In genomic region chr14:121919752-121920151, GRCm38 (mm10) we compare ENCODE assay signal across 11 mouse cellular contexts. TPM values are rescaled to one million over a fixed set of nuclear protein-coding genes. Genes with fewer than 3 reads are reported as not detected.
DNase-seq lines count a peak whose midpoint lies in the region; ATAC-seq and TF ChIP-seq lines count a peak whose summit lies in the region.
"Had no signal": no experiment of that assay in that cellular context is flagged by ENCODE, and none has a peak within 500 bp of the region (broad histone marks: within the 10 kb centered on the region; RNA-seq: fewer than 3 reads in every experiment).

No protein-coding gene starts in this region.

- H3K9ac ChIP-seq in forebrain, embryonic 14.5 days (ENCODE audit: low read length) = no peak overlapping the region
- H3K9ac ChIP-seq in forebrain, embryonic 11.5 days (ENCODE audit: low read length) = no peak overlapping the region
- no peak overlapping the region for H3K9ac ChIP-seq in midbrain, postnatal 0 days (replicated peaks; ENCODE audit: low read length, poor library complexity, severe bottlenecking)
- H3K9ac ChIP-seq in midbrain, embryonic 13.5 days (replicated peaks) = no peak overlapping the region

- H3K27me3 ChIP-seq in forebrain, embryonic 14.5 days (replicated peaks; ENCODE audit: control insufficient read depth, insufficient read depth, low read length) = no peaks in the 10 kb centered on the region
- no peaks in the 10 kb centered on the region for H3K27me3 ChIP-seq in forebrain, embryonic 11.5 days (ENCODE audit: control insufficient read depth, insufficient read depth, low read length)
- no peaks in the 10 kb centered on the region for H3K27me3 ChIP-seq in midbrain, postnatal 0 days (ENCODE audit: insufficient read depth, low read length)
- H3K27me3 ChIP-seq in midbrain, embryonic 13.5 days = no peaks in the 10 kb centered on the region
- H3K27me3 ChIP-seq: megakaryocyte, embryonic 14.5 days had no signal

- H3K36me3 ChIP-seq in forebrain, embryonic 14.5 days (ENCODE audit: control insufficient read depth, insufficient read depth, low read length) = peaks cover 15% of the 10 kb centered on the region; the same call in 1 of the 2 replicates
- H3K36me3 ChIP-seq in forebrain, embryonic 11.5 days (ENCODE audit: control insufficient read depth, insufficient read depth, low read length) = no peaks in the 10 kb centered on the region
- H3K36me3 ChIP-seq in midbrain, postnatal 0 days (ENCODE audit: insufficient read depth, low read length) = peaks cover 10% of the 10 kb centered on the region
- H3K36me3 ChIP-seq in midbrain, embryonic 13.5 days = peaks cover 22% of the 10 kb centered on the region

- no peaks in the 10 kb centered on the region for H3K9me3 ChIP-seq in forebrain, embryonic 14.5 days (replicated peaks; ENCODE audit: control insufficient read depth, low read length)
- no peaks in the 10 kb centered on the region for H3K9me3 ChIP-seq in forebrain, embryonic 11.5 days (ENCODE audit: control insufficient read depth, low read length)
- H3K9me3 ChIP-seq in midbrain, postnatal 0 days (ENCODE audit: low read length) = no peaks in the 10 kb centered on the region
- no peaks in the 10 kb centered on the region for H3K9me3 ChIP-seq in midbrain, embryonic 13.5 days
- H3K9me3 ChIP-seq: forebrain, embryonic 10.5 days; megakaryocyte, embryonic 14.5 days had no signal

- H3K4me2 ChIP-seq in forebrain, embryonic 14.5 days (ENCODE audit: low read length) = no peak overlapping the region
- H3K4me2 ChIP-seq in forebrain, embryonic 11.5 days (ENCODE audit: low read depth, low read length, severe bottlenecking) = no peak overlapping the region
- no peak overlapping the region for H3K4me2 ChIP-seq in midbrain, postnatal 0 days (ENCODE audit: low read depth, low read length, poor library complexity, severe bottlenecking)
- H3K4me2 ChIP-seq in midbrain, embryonic 13.5 days (replicated peaks) = no peak overlapping the region

- WGBS in forebrain, embryonic 14.5 days = 40% methylated on average over 3 of the region's 3 CpGs
- WGBS in forebrain, embryonic 11.5 days = 44% methylated on average over 3 of the region's 3 CpGs
- 31% methylated on average over 3 of the region's 3 CpGs for WGBS in midbrain, postnatal 0 days
- 41% methylated on average over 3 of the region's 3 CpGs for WGBS in midbrain, embryonic 13.5 days

- no peak for ATAC-seq in forebrain, embryonic 14.5 days
- ATAC-seq in forebrain, embryonic 11.5 days (replicated peaks; ENCODE audit: low FRiP score) = no peak
- no peak for ATAC-seq in midbrain, postnatal 0 days (ENCODE audit: low FRiP score)
- ATAC-seq in midbrain, embryonic 13.5 days = no peak

- no peaks in the 10 kb centered on the region for H3K4me1 ChIP-seq in forebrain, embryonic 14.5 days (ENCODE audit: control insufficient read depth, insufficient read depth, low read length)
- H3K4me1 ChIP-seq in forebrain, embryonic 11.5 days (replicated peaks; ENCODE audit: control insufficient read depth, insufficient read depth, low read length) = no peaks in the 10 kb centered on the region
- no peaks in the 10 kb centered on the region for H3K4me1 ChIP-seq in midbrain, postnatal 0 days (ENCODE audit: insufficient read depth, low read length)
- 0 out of 2 replicates have a peak, but pooled peaks cover 3% of the 10 kb centered on the region for H3K4me1 ChIP-seq in midbrain, embryonic 13.5 days (replicated peaks)
- H3K4me1 ChIP-seq: forebrain, embryonic 10.5 days had no signal

- TF ChIP-seq CTCF in midbrain, postnatal 0 days (IDR thresholded peaks at IDR 0.05) = peak; percentile 76

- DNase-seq in forebrain, embryonic 14.5 days (ENCODE audit: low spot score) = peak; percentile 45
- no peak for DNase-seq in forebrain, embryonic 11.5 days (ENCODE audit: low spot score)
- peak; percentile 53 for DNase-seq in midbrain, postnatal 0 days (ENCODE audit: low spot score)
- peak; percentile 70 for DNase-seq in brain, adult 2 months (ENCODE audit: low read depth, low spot score)
- peak; percentile 23 for DNase-seq in retina, embryonic 14.5 days (ENCODE audit: low spot score)
- no peak for DNase-seq in urinary bladder, postnatal 4 days (ENCODE audit: low spot score in 2 of 2)
- no peak for DNase-seq in gastrocnemius, postnatal 4 days (ENCODE audit: low spot score in 2 of 2)
- DNase-seq: kidney, adult 8-10 months had no signal

- no peak overlapping the region for H3K27ac ChIP-seq in forebrain, embryonic 14.5 days (ENCODE audit: low read depth, low read length)
- H3K27ac ChIP-seq in forebrain, embryonic 11.5 days (ENCODE audit: low read depth, low read length) = no peak overlapping the region
- H3K27ac ChIP-seq in midbrain, postnatal 0 days (ENCODE audit: low read depth, low read length) = no peak overlapping the region
- H3K27ac ChIP-seq in midbrain, embryonic 13.5 days = no peak overlapping the region
- H3K27ac ChIP-seq: forebrain, embryonic 10.5 days had no signal

- no peak overlapping the region for H3K4me3 ChIP-seq in forebrain, embryonic 14.5 days (ENCODE audit: low read depth, low read length)
- no peak overlapping the region for H3K4me3 ChIP-seq in forebrain, embryonic 11.5 days (ENCODE audit: low read depth, low read length)
- no peak overlapping the region for H3K4me3 ChIP-seq in midbrain, postnatal 0 days (ENCODE audit: low read depth, low read length)
- no peak overlapping the region for H3K4me3 ChIP-seq in midbrain, embryonic 13.5 days (replicated peaks)
- H3K4me3 ChIP-seq: forebrain, embryonic 10.5 days; megakaryocyte, embryonic 14.5 days had no signal

RNA-seq across cellular contexts. Expression of gene Gpr18, which starts 4.2 kb away (rescaled TPM):
- not detected in 2 replicates for polyA plus RNA-seq in forebrain, embryonic 14.5 days (2014; fragmentation: Nextera tagmentation; extraction: Ambion mirVana)
- polyA plus RNA-seq in forebrain, embryonic 11.5 days (2014; fragmentation: Nextera tagmentation; extraction: Ambion mirVana) = 0.36 and 0.49 TPM in 2 replicates
- total RNA-seq in midbrain, postnatal 0 days (2014; rRNA removed) = not detected in 2 replicates
- polyA plus RNA-seq in midbrain, postnatal 0 days (2015; fragmentation: Nextera tagmentation; extraction: Ambion mirVana) = 0.10 and 0.11 TPM in 2 replicates
- 0.24 TPM in 1 of 2 replicates, not detected in the other for polyA plus RNA-seq in midbrain, embryonic 13.5 days (2015; fragmentation: Nextera tagmentation; extraction: Ambion mirVana)
- total RNA-seq in gastrocnemius, postnatal 4 days (2021) = not detected

RNA-seq across cellular contexts. Expression of gene Ubac2, which starts 41.3 kb away (rescaled TPM):
- polyA plus RNA-seq in forebrain, embryonic 14.5 days (2014; fragmentation: Nextera tagmentation; extraction: Ambion mirVana) = 55.6 and 56.9 TPM in 2 replicates
- 72.9 and 76.9 TPM in 2 replicates for polyA plus RNA-seq in forebrain, embryonic 11.5 days (2014; fragmentation: Nextera tagmentation; extraction: Ambion mirVana)
- 39.8 and 43.6 TPM in 2 replicates for total RNA-seq in midbrain, postnatal 0 days (2014; rRNA removed)
- polyA plus RNA-seq in midbrain, postnatal 0 days (2015; fragmentation: Nextera tagmentation; extraction: Ambion mirVana) = 50.9 and 51.7 TPM in 2 replicates
- polyA plus RNA-seq in midbrain, embryonic 13.5 days (2015; fragmentation: Nextera tagmentation; extraction: Ambion mirVana) = 51.2 and 53.7 TPM in 2 replicates
- total RNA-seq in gastrocnemius, postnatal 4 days (2021) = 10 to 100 TPM; 28.4 to 30.6 TPM

RNA-seq across cellular contexts. Expression of gene Gpr183, which starts 45.2 kb away (rescaled TPM):
- polyA plus RNA-seq in forebrain, embryonic 14.5 days (2014; fragmentation: Nextera tagmentation; extraction: Ambion mirVana) = 0.74 and 1.1 TPM in 2 replicates
- polyA plus RNA-seq in forebrain, embryonic 11.5 days (2014; fragmentation: Nextera tagmentation; extraction: Ambion mirVana) = 1.9 and 2.4 TPM in 2 replicates
- total RNA-seq in midbrain, postnatal 0 days (2014; rRNA removed) = 0.52 and 1.3 TPM in 2 replicates
- 0.49 and 0.64 TPM in 2 replicates for polyA plus RNA-seq in midbrain, postnatal 0 days (2015; fragmentation: Nextera tagmentation; extraction: Ambion mirVana)
- polyA plus RNA-seq in midbrain, embryonic 13.5 days (2015; fragmentation: Nextera tagmentation; extraction: Ambion mirVana) = 0.72 and 1.2 TPM in 2 replicates
- 1 to 10 TPM; 2.2 to 2.3 TPM for total RNA-seq in gastrocnemius, postnatal 4 days (2021)

Comparison
In these comparisons a context has a peak if more than half of its experiments do, and no peak if none do; other contexts are left out.
1. DNase-seq: peak in forebrain, embryonic 14.5 days (single experiment), midbrain, postnatal 0 days (single experiment), brain, adult 2 months (single experiment) and retina, embryonic 14.5 days (single experiment); none in forebrain, embryonic 11.5 days (single experiment), urinary bladder, postnatal 4 days (0 of 2) and gastrocnemius, postnatal 4 days (0 of 2).